Mouse (Mus musculus) kidney, embryonic 14.5 days (tissue): ENCODE measurements around the gene Scoc. TPM values are rescaled to one million over a fixed set of nuclear protein-coding genes. Genes with fewer than 3 reads are reported as not detected.
A peak's percentile ranks its signal among the peaks of the same experiment; 100 is the strongest.

Experiments used
- ATAC-seq: fragments of 200-750 bp; cut with Nextera tagmentation; 2 replicates; pipeline ENCODE4 v1.8.0; 2017; ENCODE audit warnings: moderate number of reproducible peaks, mild to moderate bottlenecking, moderate TSS enrichment, moderate library complexity; ENCODE audit not compliant: low FRiP score, low TSS enrichment
- H3K27ac ChIP-seq: fragments of 300-500 bp; sonication (generic); 2 replicates; pipeline ENCODE4 v1.5.1; 2014; ENCODE audit warnings: low read depth, mild to moderate bottlenecking, low read length, moderate library complexity, mixed read lengths
- H3K27me3 ChIP-seq: fragments of 300-500 bp; sonication (generic); 2 replicates; pipeline ENCODE4 v1.6.1; 2014; ENCODE audit warnings: mild to moderate bottlenecking, low read length; ENCODE audit not compliant: control insufficient read depth, insufficient read depth
- H3K36me3 ChIP-seq: fragments of 300-500 bp; sonication (generic); 2 replicates; pipeline ENCODE4 v1.6.1; 2014; ENCODE audit warnings: low read length, mixed read lengths; ENCODE audit not compliant: control insufficient read depth, insufficient read depth
- H3K4me1 ChIP-seq: fragments of 300-500 bp; sonication (generic); 2 replicates; pipeline ENCODE4 v1.6.1; 2014; ENCODE audit warnings: low read length, mixed read lengths; ENCODE audit not compliant: control insufficient read depth, insufficient read depth
- H3K4me2 ChIP-seq: fragments of 300-500 bp; sonication (generic); replicated peaks from 2 replicates; pipeline ENCODE4 v1.6.1; 2014; ENCODE audit warnings: low read depth, mild to moderate bottlenecking, low read length
- H3K4me3 ChIP-seq: fragments of 300-500 bp; sonication (generic); 2 replicates; pipeline ENCODE4 v1.5.1; 2014; ENCODE audit warnings: mild to moderate bottlenecking, low read length
- H3K9ac ChIP-seq: fragments of 300-500 bp; sonication (generic); 2 replicates; pipeline ENCODE4 v1.6.1; 2014; ENCODE audit warnings: low read depth, mild to moderate bottlenecking, low read length, moderate library complexity
- H3K9me3 ChIP-seq: fragments of 300-500 bp; sonication (generic); 2 replicates; pipeline ENCODE4 v1.6.1; 2016; ENCODE audit warnings: low read length; ENCODE audit not compliant: control insufficient read depth
- WGBS: fragments of 180-500 bp; shearing (Covaris S2); extraction: QIAGEN DNeasy Blood & Tissue Kit; methylation state at CpG from one replicate; pipeline ENCODE4 v1.1.7; 2014; 5-methylcytosine and 5-hydroxymethylcytosine counted together
- polyA plus RNA-seq: library from polyadenylated mRNA; unstranded; fragments of >200 nt; fragmentation: Nextera tagmentation; extraction: Ambion mirVana; gene quantifications from 2 replicates; pipeline ENCODE4 v1.2.1, GENCODE M21; 2014

Scoc gene
- polyA plus RNA-seq, 1 experiment from 2014 or later = 117 TPM

GRCm38 (mm10) chr8:83389316-83390005 lies 68.7 kb downstream of the Scoc start, which contains the start of gene Clgn:
Clgn (plus strand) TSS chr8:83389867.
- Histone ChIP-seq H3K27me3 (peaks cover 21% of the 10 kb centered on the region), H3K9ac (0 out of 2 replicates have a peak within 1 kb of the TSS, but pooled peaks have one; percentile 44), H3K4me2 (peak within 1 kb of the TSS; percentile 91), H3K27ac (no peak within 1 kb of the TSS), H3K4me3 (peak within 1 kb of the TSS; percentile 43), H3K9me3 (no peaks in the 10 kb centered on the region), H3K36me3 (no peaks in the 10 kb centered on the region), H3K4me1 (0 out of 2 replicates have a peak, but pooled peaks cover 4% of the 10 kb centered on the region)
- ATAC-seq = peak; percentile 91
- 5% methylated on average over 41 of the region's 41 CpGs for WGBS

GRCm38 (mm10) chr8:83382850-83383249 lies 75.3 kb downstream of the Scoc start:
- Histone ChIP-seq H3K9me3 (no peaks in the 10 kb centered on the region), H3K4me1 (no peaks in the 10 kb centered on the region), H3K27me3 (no peaks in the 10 kb centered on the region), H3K27ac (no peak overlapping the region), H3K4me2 (no peak overlapping the region), H3K9ac (no peak overlapping the region), H3K36me3 (no peaks in the 10 kb centered on the region), H3K4me3 (no peak overlapping the region)
- WGBS = 51% methylated on average over 2 of the region's 2 CpGs
- ATAC-seq = no peak

GRCm38 (mm10) chr8:83381016-83381415 lies 77.2 kb downstream of the Scoc start:
- ATAC-seq = no peak
- Histone ChIP-seq H3K27me3 (no peaks in the 10 kb centered on the region), H3K4me2 (no peak overlapping the region), H3K9me3 (no peaks in the 10 kb centered on the region), H3K27ac (no peak overlapping the region), H3K36me3 (no peaks in the 10 kb centered on the region), H3K4me3 (no peak overlapping the region), H3K9ac (no peak overlapping the region), H3K4me1 (no peaks in the 10 kb centered on the region)
- 89% methylated on average over 2 of the region's 2 CpGs for WGBS

GRCm38 (mm10) chr8:83380141-83380540 lies 78.0 kb downstream of the Scoc start:
- Histone ChIP-seq H3K9me3 (no peaks in the 10 kb centered on the region), H3K27ac (no peak overlapping the region), H3K36me3 (no peaks in the 10 kb centered on the region), H3K9ac (no peak overlapping the region), H3K27me3 (no peaks in the 10 kb centered on the region), H3K4me2 (no peak overlapping the region), H3K4me1 (no peaks in the 10 kb centered on the region), H3K4me3 (no peak overlapping the region)
- no peak for ATAC-seq
- WGBS = 65% methylated on average over 4 of the region's 4 CpGs

Other genes starting within 250 kb of the Scoc start
- 0.19 TPM in 1 of 2 replicates, not detected in the other for gene Ucp1, start 168.0 kb downstream of the Scoc start, polyA plus RNA-seq
- gene Elmod2, start 125.9 kb downstream of the Scoc start, polyA plus RNA-seq = 8.0 and 17.7 TPM in 2 replicates
- not detected in 2 replicates for gene Mgat4d, start 109.9 kb downstream of the Scoc start, polyA plus RNA-seq
- 0.04 and 0.20 TPM in 2 replicates for gene Clgn, start 68.5 kb downstream of the Scoc start, polyA plus RNA-seq
- gene Olfr370, start 77.4 kb upstream of the Scoc start, polyA plus RNA-seq = not detected in 2 replicates
- gene Ndufb7, start 108.3 kb upstream of the Scoc start, polyA plus RNA-seq = 348 and 423 TPM in 2 replicates
- gene Tecr, start 149.6 kb upstream of the Scoc start, polyA plus RNA-seq = 661 and 682 TPM in 2 replicates
- 42.5 and 48.9 TPM in 2 replicates for gene Dnajb1, start 149.8 kb upstream of the Scoc start, polyA plus RNA-seq
- gene Gipc1, start 194.3 kb upstream of the Scoc start, polyA plus RNA-seq = 168 and 210 TPM in 2 replicates
- gene Ptger1, start 208.3 kb upstream of the Scoc start, polyA plus RNA-seq = 0.97 and 1.3 TPM in 2 replicates
- 23.8 and 36.1 TPM in 2 replicates for gene Pkn1, start 240.8 kb upstream of the Scoc start, polyA plus RNA-seq